Mouse (Mus musculus) CH12.LX (cell line): ENCODE results near the gene Dclk3.

ENCODE experiments used
- CHD1 ChIP-seq: IDR thresholded peaks from 2 replicates; pipeline ENCODE4 v1.6.1; 2012; ENCODE audit warnings: low read depth, low read length, improper control_type of control experiment, inconsistent platforms
- POLR2A ChIP-seq: IDR thresholded peaks from 2 replicates; pipeline ENCODE4 v1.6.1; 2011; ENCODE audit warnings: low read depth, mild to moderate bottlenecking, improper control_type of control experiment, low read length
- USF1 ChIP-seq: IDR thresholded peaks from 2 replicates; pipeline ENCODE4 v1.6.1; 2014; ENCODE audit warnings: low read depth, mild to moderate bottlenecking, inconsistent platforms, low read length, improper control_type of control experiment
- ZC3H11A ChIP-seq: IDR thresholded peaks from 2 replicates; pipeline ENCODE4 v1.6.1; 2012; ENCODE audit warnings: low read depth, mild to moderate bottlenecking, inconsistent platforms, low read length, improper control_type of control experiment

DNA sequence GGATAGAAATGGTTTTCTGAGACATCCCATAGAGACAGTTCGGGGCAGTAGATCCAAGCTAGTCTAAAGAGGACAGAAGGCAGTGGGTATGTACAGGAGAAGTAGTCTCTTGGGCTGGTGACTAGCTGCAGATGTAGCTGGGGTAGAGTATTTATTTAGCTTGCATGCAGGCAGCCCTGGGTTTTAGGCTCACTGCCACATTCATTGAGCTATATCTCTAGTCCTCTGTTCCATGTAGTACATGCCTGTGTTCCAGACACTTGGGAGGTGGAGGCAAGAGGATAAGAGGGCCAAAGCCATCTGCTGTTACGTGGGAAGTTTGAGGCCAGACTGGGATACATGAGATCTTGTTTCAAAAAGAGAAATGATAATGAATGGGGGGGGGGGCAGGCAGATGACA, 3.5 kb upstream of the Dclk3 start:
- TF ChIP-seq CHD1 (no peak), USF1 (no peak), POLR2A (no peak), ZC3H11A (no peak)
